Mouse (Mus musculus) liver, embryonic 14.5 days (tissue): ENCODE data around the gene Itga7. TPM values are rescaled to one million over a fixed set of nuclear protein-coding genes. Genes with fewer than 3 reads are reported as not detected.
A peak's percentile ranks its signal among the peaks of the same experiment; 100 is the strongest.

ENCODE experiments used
- ATAC-seq: fragments of 200-750 bp; cut with Nextera tagmentation; 2 replicates; pipeline ENCODE4 v1.8.0; 2017; ENCODE audit warnings: moderate number of reproducible peaks, mild to moderate bottlenecking, moderate library complexity; ENCODE audit not compliant: insufficient read depth
- DNase-seq, 3 experiments: peaks; one replicate each; pipeline ENCODE4 v3.0.0-alpha.2; 2012 to 2013; ENCODE audit warnings: low read depth in 3 of 3, low spot score in 3 of 3
- H3K27ac ChIP-seq: fragments of 300-500 bp; sonication (generic); 2 replicates; pipeline ENCODE4 v1.5.1; 2014; ENCODE audit warnings: moderate library complexity, mild to moderate bottlenecking, control low read depth, inconsistent platforms
- H3K27me3 ChIP-seq: fragments of 300-500 bp; sonication (generic); 2 replicates; pipeline ENCODE4 v1.6.1; 2014; ENCODE audit warnings: mild to moderate bottlenecking, low read length, moderate library complexity; ENCODE audit not compliant: control insufficient read depth, insufficient read depth
- H3K36me3 ChIP-seq: fragments of 300-500 bp; sonication (generic); replicated peaks from 2 replicates; pipeline ENCODE4 v1.6.1; 2014; ENCODE audit warnings: low read depth; ENCODE audit not compliant: control insufficient read depth, insufficient read depth
- H3K4me1 ChIP-seq, 2 experiments: fragments of 200-500 bp in 1 of 2; fragments of 300-500 bp in 1 of 2; sonication (generic) in 1 of 2; replicated peaks; 2 replicates each; pipeline ENCODE4 v1.6.1; 2012 to 2014; ENCODE audit warnings: antibody characterized with exemption in 1 of 2, inconsistent platforms in 1 of 2, low read length in 1 of 2; ENCODE audit not compliant: control insufficient read depth in 2 of 2, insufficient read depth in 2 of 2
- H3K4me2 ChIP-seq: fragments of 300-500 bp; sonication (generic); 2 replicates; pipeline ENCODE4 v1.6.1; 2014; ENCODE audit warnings: low read depth, mild to moderate bottlenecking, control low read depth, moderate library complexity
- H3K4me3 ChIP-seq, 2 experiments: fragments of 200-500 bp in 1 of 2; fragments of 300-500 bp in 1 of 2; sonication (generic) in 1 of 2; 2 replicates each; pipeline ENCODE4 v1.5.1; 2012 to 2014; ENCODE audit warnings: low read depth in 2 of 2, low read length in 2 of 2, mild to moderate bottlenecking in 2 of 2, control low read depth in 1 of 2, inconsistent platforms in 1 of 2, moderate library complexity in 1 of 2; ENCODE audit not compliant: insufficient read depth in 1 of 2
- H3K9ac ChIP-seq: fragments of 300-500 bp; sonication (generic); replicated peaks from 2 replicates; pipeline ENCODE4 v1.6.1; 2014; ENCODE audit warnings: mild to moderate bottlenecking, control low read depth, moderate library complexity
- H3K9me3 ChIP-seq: fragments of 300-500 bp; sonication (generic); 2 replicates; pipeline ENCODE4 v1.6.1; 2016; ENCODE audit warnings: low read length, mixed read lengths; ENCODE audit not compliant: control insufficient read depth
- CTCF ChIP-seq: IDR thresholded peaks from 2 replicates; pipeline ENCODE4 v1.5.1; 2016; ENCODE audit warnings: antibody characterized with exemption, low read depth, control low read depth
- EP300 ChIP-seq: IDR thresholded peaks from 2 replicates; pipeline ENCODE4 v1.6.1; 2016; ENCODE audit warnings: antibody characterized with exemption, low read depth
- WGBS: fragments of 180-500 bp; shearing (Covaris S2); extraction: QIAGEN DNeasy Blood & Tissue Kit; methylation state at CpG from one replicate; pipeline ENCODE4 v1.1.7; 2014; ENCODE audit not compliant: insufficient replicate concordance; 5-methylcytosine and 5-hydroxymethylcytosine counted together
- polyA plus RNA-seq, 2 experiments: library from polyadenylated mRNA; depleted of rRNA in 1 of 2; stranded (reverse) in 1 of 2; unstranded in 1 of 2; fragments of >200 nt; fragmentation: Nextera tagmentation in 1 of 2; extraction: Ambion mirVana in 1 of 2; gene quantifications; 2 replicates each; pipeline versions ENCODE4 v1.2.1 to v1.2.3; 2012 to 2014

Itga7 gene
- polyA plus RNA-seq, 2 experiments, result 0.15 to 0.19 TPM

DNA sequence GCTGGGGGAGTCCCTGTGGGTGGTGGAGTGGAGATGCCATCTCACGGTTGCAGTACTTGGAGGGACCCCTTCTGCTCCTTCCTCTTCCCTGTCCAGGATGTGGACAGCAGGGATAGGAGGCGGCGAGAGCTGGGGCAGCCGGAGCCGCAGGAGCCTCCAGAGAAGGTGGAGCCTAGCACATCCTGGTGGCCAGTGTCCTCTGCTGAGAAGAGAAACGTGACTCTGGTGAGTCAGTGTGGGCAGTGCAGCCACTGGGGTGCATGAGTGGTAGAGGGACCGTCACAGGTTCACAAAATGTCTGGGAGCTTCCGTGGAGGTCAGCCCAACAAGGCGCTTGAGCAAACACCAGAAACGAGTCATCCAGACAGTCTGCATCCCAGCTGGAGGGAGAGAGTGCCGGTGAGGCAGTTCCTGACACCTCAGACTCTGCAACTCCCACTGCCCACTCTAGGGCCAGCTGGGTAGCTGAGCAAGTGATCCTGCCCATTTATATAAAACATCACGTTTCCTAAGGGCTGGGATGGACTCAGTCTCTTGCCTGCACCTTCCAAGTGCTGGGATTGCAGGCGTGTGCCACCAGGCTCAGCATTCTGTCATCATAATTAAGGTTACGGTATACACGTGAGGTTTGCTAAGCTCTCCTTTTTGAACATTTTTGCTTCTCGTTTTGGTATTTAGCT, 16.7 kb downstream of the Itga7 start:
- DNase-seq (no peak), ATAC-seq (no peak)
- Histone ChIP-seq H3K9me3 (no peaks in the 10 kb centered on the region), H3K36me3 (no peaks in the 10 kb centered on the region), H3K27me3 (no peaks in the 10 kb centered on the region; the same call in 1 of the 2 replicates), H3K9ac (no peak overlapping the region), H3K4me1 (no peaks in the 10 kb centered on the region), H3K4me2 (no peak overlapping the region), H3K27ac (no peak overlapping the region), H3K4me3 (no peak overlapping the region)
- 48% methylated on average over 16 of the region's 16 CpGs for WGBS
- TF ChIP-seq CTCF (no peak), EP300 (no peak)

DNA sequence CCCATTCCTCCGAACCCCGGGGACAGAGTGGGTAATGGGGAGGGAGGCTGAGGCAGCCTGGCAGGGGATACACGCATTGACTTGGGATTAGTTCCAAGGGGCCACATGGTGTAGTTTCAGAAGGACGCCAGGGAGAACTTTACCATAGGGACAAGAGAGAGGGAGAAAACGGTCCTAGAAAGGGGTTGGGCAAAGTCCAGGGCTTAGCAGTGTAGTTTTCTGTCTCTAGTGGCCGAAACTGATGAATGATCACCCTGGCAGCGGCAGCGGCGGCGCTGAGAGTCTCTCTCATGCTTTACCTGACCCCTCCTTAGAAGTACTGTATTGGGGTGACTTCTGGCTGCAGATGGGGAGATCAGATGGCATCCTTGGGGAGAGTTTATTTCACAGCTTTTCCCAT, 24.7 kb downstream of the Itga7 start:
- DNase-seq, result no peak
- Histone ChIP-seq H3K4me2 (no peak overlapping the region), H3K27me3 (no peaks in the 10 kb centered on the region; the same call in 1 of the 2 replicates), H3K4me1 (0 out of 4 replicates have a peak, but pooled peaks cover 0 to 2% of the 10 kb centered on the region in 2 experiments), H3K4me3 (no peak overlapping the region), H3K27ac (no peak overlapping the region), H3K9ac (no peak overlapping the region), H3K36me3 (no peaks in the 10 kb centered on the region), H3K9me3 (no peaks in the 10 kb centered on the region)
- 59% methylated on average over 10 of the region's 10 CpGs for WGBS
- no peak for TF ChIP-seq EP300
- no peak for TF ChIP-seq CTCF
- ATAC-seq, result no peak

DNA sequence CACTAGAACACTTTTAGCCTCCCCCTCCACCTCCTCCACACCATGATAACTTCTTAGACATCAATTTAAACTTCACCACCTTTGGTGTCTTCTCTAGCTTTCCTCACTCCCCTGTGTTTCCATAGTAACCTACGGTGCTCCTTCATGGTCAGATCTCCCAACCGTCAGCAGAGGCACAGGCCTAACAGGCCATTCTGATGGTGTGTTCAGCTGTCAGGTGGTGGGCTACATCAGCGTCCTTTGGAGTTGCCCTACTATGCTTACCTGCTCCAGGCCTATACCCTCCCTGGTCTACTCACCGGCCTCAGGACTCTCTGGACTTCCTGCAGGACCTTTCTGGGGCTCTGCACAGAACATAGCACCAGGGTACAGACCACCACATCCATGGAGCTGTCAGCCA, 26.5 kb downstream of the Itga7 start:
- ATAC-seq (no peak), DNase-seq (no peak)
- WGBS, result 61% methylated on average over 4 of the region's 4 CpGs
- H3K9me3 ChIP-seq, result no peaks in the 10 kb centered on the region
- no peak for TF ChIP-seq CTCF
- no peak overlapping the region for H3K27ac ChIP-seq
- H3K27me3 ChIP-seq, result no peaks in the 10 kb centered on the region; the same call in 1 of the 2 replicates
- H3K4me2 ChIP-seq, result no peak overlapping the region
- H3K4me3 ChIP-seq, result no peak overlapping the region
- no peak overlapping the region for H3K9ac ChIP-seq
- H3K4me1 ChIP-seq, result peaks cover 0 to 6% of the 10 kb centered on the region in 2 experiments; a peak in 1 of 4 replicates
- no peaks in the 10 kb centered on the region for H3K36me3 ChIP-seq

DNA sequence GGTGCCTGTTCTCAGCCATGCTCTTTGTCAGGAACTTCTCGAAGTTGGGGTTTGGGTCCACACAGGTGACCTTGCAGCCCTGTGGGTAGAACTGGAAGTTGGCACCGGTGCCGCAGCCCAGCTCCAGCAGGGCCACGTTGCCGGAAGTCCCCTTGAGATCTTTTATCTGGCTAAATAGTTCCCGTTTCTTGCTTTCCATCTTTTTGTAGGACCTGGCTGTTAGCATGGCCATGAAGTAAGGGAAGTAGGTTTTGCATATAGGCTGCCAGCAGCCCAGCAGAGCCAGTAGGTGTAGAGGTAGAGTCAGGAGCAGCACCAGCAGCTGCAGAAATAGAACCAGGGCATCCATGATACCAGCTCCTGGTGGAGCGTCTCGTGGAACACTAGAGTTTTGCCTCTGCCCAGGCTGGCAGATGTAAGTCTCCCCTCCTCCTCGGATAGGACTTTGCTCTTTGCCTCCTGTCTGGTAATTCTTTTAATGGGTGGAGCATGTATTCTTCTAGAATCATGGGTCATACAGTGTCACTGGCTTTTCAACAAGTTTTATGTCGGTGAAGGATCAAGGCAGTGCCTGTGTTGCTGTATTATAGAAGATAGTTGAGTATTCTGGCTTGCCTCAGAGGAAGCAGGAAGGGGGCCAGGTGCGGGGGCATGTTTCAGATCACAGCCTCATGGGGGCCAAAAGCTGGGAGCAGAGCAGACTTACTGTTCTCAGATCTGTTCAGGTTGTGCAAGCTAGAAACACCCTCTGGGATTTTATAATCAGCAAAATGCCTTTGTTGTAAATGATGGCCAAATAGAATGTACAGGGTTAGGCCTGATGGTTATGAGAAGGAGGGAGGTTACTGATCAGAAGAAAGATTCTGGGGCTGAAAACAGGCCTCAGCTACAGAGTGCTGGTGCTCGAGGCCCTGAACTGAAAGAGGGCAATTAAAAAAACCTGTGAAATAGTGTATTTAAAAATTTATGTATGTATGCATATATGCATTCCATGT, 27.3 kb downstream of the Itga7 start, which contains the start of gene Mettl7b:
Gene Mettl7b (minus strand): TSS at position 399 of the 995 bp plus-strand sequence.
- TF ChIP-seq EP300 (no peak), CTCF (no peak)
- H3K4me2 ChIP-seq, result no peak within 1 kb of the TSS
- H3K4me3 ChIP-seq, result no peak within 1 kb of the TSS
- H3K9me3 ChIP-seq, result no peaks in the 10 kb centered on the region
- H3K27me3 ChIP-seq, result no peaks in the 10 kb centered on the region; the same call in 1 of the 2 replicates
- H3K36me3 ChIP-seq, result no peaks in the 10 kb centered on the region
- no peak for ATAC-seq
- DNase-seq, result no peak
- H3K4me1 ChIP-seq, result peaks cover 0 to 6% of the 10 kb centered on the region in 2 experiments; a peak in 1 of 4 replicates
- 50% methylated on average over 12 of the region's 12 CpGs for WGBS
- H3K9ac ChIP-seq, result no peak within 1 kb of the TSS
- H3K27ac ChIP-seq, result no peak within 1 kb of the TSS

DNA sequence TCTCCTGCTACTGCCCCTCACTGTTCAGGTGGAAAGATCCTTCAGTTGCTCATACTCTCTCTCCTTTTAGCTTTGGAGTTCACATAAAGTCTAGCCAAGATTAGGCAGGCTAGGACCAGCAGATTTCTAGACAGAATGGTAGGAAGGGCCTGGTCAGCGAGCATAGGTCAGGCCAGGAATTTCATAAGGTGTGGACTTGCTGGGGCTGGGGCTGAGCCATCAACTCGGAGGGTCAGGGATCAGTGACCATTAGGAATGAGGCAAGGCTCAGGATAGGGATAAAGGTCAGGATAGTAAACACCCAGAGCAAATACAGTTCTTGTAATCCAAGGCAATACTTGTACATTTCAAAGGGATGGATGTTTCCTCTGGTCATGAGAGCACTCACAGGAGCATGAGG, 31.3 kb downstream of the Itga7 start:
- no peaks in the 10 kb centered on the region for H3K36me3 ChIP-seq
- DNase-seq, result peak in 2 of 3 experiments; percentile 15 to 20
- H3K4me1 ChIP-seq, result peaks cover 0 to 6% of the 10 kb centered on the region in 2 experiments; a peak in 1 of 4 replicates
- WGBS, result 36% methylated on average over 2 of the region's 2 CpGs
- no peaks in the 10 kb centered on the region for H3K9me3 ChIP-seq
- no peak overlapping the region for H3K9ac ChIP-seq
- no peak overlapping the region for H3K4me3 ChIP-seq
- no peak overlapping the region for H3K27ac ChIP-seq
- ATAC-seq, result peak; percentile 77
- TF ChIP-seq CTCF (no peak), EP300 (no peak)
- H3K4me2 ChIP-seq, result no peak overlapping the region
- H3K27me3 ChIP-seq, result no peaks in the 10 kb centered on the region
